Mouse (Mus musculus): ENCODE measurements at regions not wholly inside any gene's neighbourhood (a gene's known extent, or its start where the extent isn't known, plus 50 kb on each side); places are given as distances from the start of the nearest gene placed in this dataset.

GRCm38 (mm10) chr16:84581166-84581565 is 66.2 kb downstream of the A730009L09Rik start:
- no peak for DNase-seq (ENCODE audit: low spot score in 2 of 2)

- no peak for DNase-seq (ENCODE audit: low spot score in 2 of 2)
Observed at GRCm38 (mm10) chr16:84583323-84583722, 68.4 kb downstream of the A730009L09Rik start.

DNA sequence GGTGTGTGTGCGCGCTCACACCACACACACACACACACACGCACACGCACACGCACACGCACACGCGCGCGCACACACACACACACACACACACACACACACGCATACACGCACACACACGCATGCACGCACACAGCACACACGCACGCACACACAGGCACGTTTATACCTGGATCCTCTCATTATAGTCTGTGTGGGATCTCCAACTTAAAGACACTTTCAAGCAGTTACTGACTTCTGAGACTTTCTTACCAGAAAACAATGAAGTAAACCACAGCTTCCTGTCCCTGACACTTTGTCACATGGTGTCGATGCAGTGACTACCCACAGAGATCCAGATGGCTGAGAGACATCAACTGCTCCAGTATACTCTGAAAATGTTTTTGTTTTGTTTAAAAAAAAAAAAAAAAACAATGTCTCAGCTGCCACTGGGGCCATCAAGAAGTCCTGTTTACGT is 68.9 kb downstream of the A730009L09Rik start:
- no peak for DNase-seq (ENCODE audit: low spot score in 2 of 2)

GRCm38 (mm10) chr16:84584724-84585399 is 69.9 kb downstream of the A730009L09Rik start:
- no peak for DNase-seq (ENCODE audit: low spot score in 2 of 2)

GRCm38 (mm10) chr16:84592978-84593377 is 78.1 kb downstream of the A730009L09Rik start:
- no peak for DNase-seq (ENCODE audit: low spot score in 2 of 2)

- no peak for DNase-seq (ENCODE audit: low spot score in 2 of 2)
Observed at GRCm38 (mm10) chr16:84602969-84603368, 88.0 kb downstream of the A730009L09Rik start.

- DNase-seq (ENCODE audit: low spot score in 2 of 2) = no peak
Observed at GRCm38 (mm10) chr16:84603465-84604205, 88.7 kb downstream of the A730009L09Rik start.

DNA sequence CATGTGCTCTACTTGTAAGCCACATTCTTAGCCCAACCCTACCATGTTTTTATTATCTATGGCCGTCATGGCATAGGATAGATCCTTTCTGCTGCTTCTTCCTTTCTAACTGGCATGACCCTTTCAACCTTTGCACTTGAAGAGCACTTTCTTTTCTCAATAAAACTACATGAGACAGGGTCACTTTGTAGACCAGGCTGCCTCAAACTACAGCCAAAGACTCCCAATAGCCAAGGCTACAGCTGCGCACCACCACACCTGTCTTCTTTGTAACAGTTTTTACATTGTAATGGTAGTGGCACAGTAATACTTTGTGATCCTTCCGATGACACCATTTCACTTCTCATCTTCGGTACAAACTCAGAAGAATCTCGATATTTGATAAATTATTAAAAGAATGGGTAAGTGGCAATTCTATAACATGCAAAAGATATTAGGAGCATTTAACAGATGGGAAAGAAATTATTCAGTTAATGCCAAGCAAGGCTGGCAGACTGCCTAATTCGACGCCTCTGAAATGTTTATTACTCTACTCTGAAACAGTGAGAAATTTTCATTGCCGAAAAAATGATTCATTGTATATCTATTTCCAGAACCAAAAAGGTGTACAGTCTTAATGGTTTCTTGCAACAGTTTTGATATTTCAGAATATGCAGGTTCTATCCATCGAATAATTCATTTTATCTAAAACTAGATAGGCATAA is 89.5 kb downstream of the A730009L09Rik start:
- no peak for DNase-seq (ENCODE audit: low spot score in 2 of 2)

DNA sequence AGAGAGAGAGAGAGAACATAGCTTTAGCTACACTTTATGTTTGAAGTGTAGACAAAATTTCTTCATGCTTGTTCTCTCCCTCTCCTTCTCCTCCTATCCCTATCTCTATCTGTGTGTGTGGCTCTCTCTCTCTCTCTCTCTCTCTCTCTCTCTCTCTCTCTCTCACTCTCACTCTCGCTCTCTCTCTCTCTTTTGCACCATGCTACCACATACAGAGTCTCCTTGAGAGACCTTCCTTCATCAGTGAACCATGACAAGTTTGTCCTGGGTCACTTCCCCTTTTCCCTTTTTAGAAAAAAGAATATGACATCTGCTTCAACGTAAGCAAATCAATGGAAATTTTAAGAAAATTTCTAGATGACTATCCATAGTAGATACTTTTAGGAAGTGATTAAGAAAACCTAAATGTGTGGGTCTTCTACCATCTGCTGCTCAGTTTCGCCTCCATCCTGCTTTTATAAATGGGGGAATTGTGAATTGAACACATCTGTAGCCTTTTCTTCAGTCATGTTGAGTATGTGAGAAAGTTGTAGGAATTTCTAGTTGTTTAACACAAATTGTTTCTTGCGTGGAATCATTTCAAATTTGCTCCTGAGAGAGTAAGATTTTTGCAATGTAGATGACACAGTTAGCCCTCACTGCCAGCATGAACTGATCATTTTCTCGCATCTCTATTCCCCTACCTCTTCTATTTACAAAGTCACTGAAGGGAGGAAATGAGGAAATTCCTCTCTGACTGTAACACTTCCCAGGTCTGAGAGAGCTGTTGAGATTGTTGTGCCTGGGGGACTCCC is 91.3 kb downstream of the A730009L09Rik start:
- DNase-seq (ENCODE audit: low spot score in 2 of 2) = no peak

GRCm38 (mm10) chr16:84606804-84607095 is 91.8 kb downstream of the A730009L09Rik start:
- DNase-seq (ENCODE audit: low spot score in 2 of 2) = no peak

GRCm38 (mm10) chr16:84607503-84607902 is 92.6 kb downstream of the A730009L09Rik start:
- no peak for DNase-seq (ENCODE audit: low spot score in 2 of 2)

GRCm38 (mm10) chr16:84615683-84616082 is 100.8 kb downstream of the A730009L09Rik start:
- DNase-seq (ENCODE audit: low spot score in 2 of 2) = no peak

DNA sequence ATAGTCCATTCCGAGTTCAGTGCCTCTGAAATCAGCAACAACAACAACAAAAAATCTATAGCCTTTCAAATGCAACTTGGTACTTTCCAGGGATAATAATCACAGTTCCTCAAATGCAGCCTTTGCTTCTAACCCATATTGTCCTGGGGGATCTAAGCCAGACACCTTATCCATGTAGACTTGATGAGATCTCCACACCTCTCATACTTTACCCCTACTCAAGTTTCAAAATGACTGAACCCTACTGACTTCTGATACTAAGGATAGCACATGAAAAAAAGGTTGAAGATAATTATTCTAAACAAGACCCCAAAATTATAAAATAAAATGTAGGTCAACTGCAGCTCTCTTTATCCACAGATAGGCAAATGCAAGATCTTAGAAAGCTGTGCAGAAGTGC is 101.2 kb downstream of the A730009L09Rik start:
- no peak for DNase-seq (ENCODE audit: low spot score in 2 of 2)

- no peak for DNase-seq (ENCODE audit: low spot score in 2 of 2)
Observed at GRCm38 (mm10) chr16:84618379-84618778, 103.5 kb downstream of the A730009L09Rik start.

DNA sequence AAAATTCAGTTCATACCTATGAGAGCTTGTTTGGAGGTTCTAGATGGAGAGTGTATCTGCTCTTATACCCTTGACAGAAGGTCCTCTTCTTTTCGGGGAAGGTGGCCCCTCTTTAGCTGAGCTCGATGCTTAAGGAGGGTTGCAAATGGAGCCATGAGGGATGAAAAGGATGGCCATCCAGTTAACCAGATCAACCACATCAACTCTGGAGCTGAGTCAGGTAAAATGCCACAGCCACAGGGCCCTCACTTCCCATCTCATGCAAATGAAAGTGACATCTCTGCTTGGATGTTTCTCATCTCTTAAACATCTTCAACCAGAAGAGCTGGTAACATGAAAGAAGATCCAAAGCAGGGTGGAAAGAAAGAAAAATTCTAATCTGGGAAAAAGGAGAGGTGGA is 105.0 kb downstream of the A730009L09Rik start:
- DNase-seq (ENCODE audit: low spot score in 2 of 2) = no peak

DNA sequence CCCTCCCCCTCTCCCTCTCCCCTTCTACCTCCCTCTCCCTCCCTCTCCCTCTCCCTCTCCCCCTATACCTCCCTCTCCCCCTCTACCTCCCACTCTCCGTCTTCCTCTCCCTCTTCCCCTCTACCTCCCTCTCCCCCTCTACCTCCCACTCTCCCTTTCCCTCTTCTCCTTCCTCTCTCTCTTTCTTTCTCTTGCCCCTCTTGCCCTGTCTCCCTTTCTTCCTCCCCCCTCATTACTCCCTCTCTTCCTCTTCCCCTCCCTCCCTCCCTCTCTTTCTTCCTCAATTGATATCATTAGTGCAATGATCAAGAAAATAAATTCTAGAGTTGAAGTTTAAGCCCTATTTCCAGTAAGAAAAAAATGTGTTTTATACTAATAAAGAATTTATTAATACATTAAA is 105.9 kb downstream of the A730009L09Rik start:
- DNase-seq (ENCODE audit: low spot score in 2 of 2) = no peak

GRCm38 (mm10) chr16:84621300-84622031 is 106.5 kb downstream of the A730009L09Rik start:
- DNase-seq (ENCODE audit: low spot score in 2 of 2) = peak in 1 of 2 experiments; percentile 16

GRCm38 (mm10) chr16:84623346-84624085 is 108.6 kb downstream of the A730009L09Rik start:
- no peak for DNase-seq (ENCODE audit: low spot score in 2 of 2)

GRCm38 (mm10) chr16:84624443-84625109 is 109.7 kb downstream of the A730009L09Rik start:
- no peak for DNase-seq (ENCODE audit: low spot score in 2 of 2)

Measured in urinary bladder, postnatal 36 days (tissue).